Mouse (Mus musculus): Measurements from ENCODE around the gene Pirb.

Gene Pirb

GRCm38 (mm10) chr7:3692382-3692986, 27.7 kb downstream of the Pirb start, which contains the start of gene Tsen34:
Gene Tsen34, plus strand, starts transcription at chr7:3692863.
- no peak for DNase-seq (ENCODE audit: low spot score)

- no peak for DNase-seq (ENCODE audit: low spot score)
These were observed 28.3 kb downstream of the Pirb start for GRCm38 (mm10) chr7:3691919-3692318.

GRCm38 (mm10) chr7:3685400-3686187, 34.6 kb downstream of the Pirb start:
- no peak for DNase-seq (ENCODE audit: low spot score)

- no peak for DNase-seq (ENCODE audit: low spot score)
These were observed 35.5 kb downstream of the Pirb start for GRCm38 (mm10) chr7:3684698-3685097.

GRCm38 (mm10) chr7:3683908-3684550, 36.2 kb downstream of the Pirb start:
- DNase-seq (ENCODE audit: low spot score): peak; percentile 31

GRCm38 (mm10) chr7:3677342-3677741, 42.8 kb downstream of the Pirb start, which contains the start of gene Tmc4:
Gene Tmc4, minus strand, starts transcription at chr7:3677553.
- no peak for DNase-seq (ENCODE audit: low spot score)

GRCm38 (mm10) chr7:3676371-3676770, 43.8 kb downstream of the Pirb start:
- DNase-seq (ENCODE audit: low spot score): no peak

GRCm38 (mm10) chr7:3675228-3675548, 45.0 kb downstream of the Pirb start:
- no peak for DNase-seq (ENCODE audit: low spot score)

GRCm38 (mm10) chr7:3674507-3675227, 45.5 kb downstream of the Pirb start:
- peak; percentile 88 for DNase-seq (ENCODE audit: low spot score)

- peak; percentile 27 for DNase-seq (ENCODE audit: low spot score)
These were observed 53.2 kb downstream of the Pirb start for GRCm38 (mm10) chr7:3666921-3667391.

- peak; percentile 98 for DNase-seq (ENCODE audit: low spot score)
These were observed 54.7 kb downstream of the Pirb start, which contains the start of gene Leng1 for GRCm38 (mm10) chr7:3665215-3666114. Gene Leng1, minus strand, starts transcription at chr7:3665840.

GRCm38 (mm10) chr7:3664524-3665214, 55.5 kb downstream of the Pirb start:
- DNase-seq (ENCODE audit: low spot score): peak; percentile 33
